Mouse (Mus musculus) forebrain, embryonic 11.5 days (tissue): ENCODE data around the gene Add3. TPM values are rescaled to one million over a fixed set of nuclear protein-coding genes. Genes with fewer than 3 reads are reported as not detected.
A peak's percentile ranks its signal among the peaks of the same experiment; 100 is the strongest.

ENCODE experiments used
- ATAC-seq: fragments of 200-750 bp; cut with Nextera tagmentation; replicated peaks from 2 replicates; pipeline ENCODE4 v1.8.0; 2017; ENCODE audit warnings: moderate TSS enrichment; ENCODE audit not compliant: low FRiP score
- DNase-seq: peaks from one replicate; pipeline ENCODE4 v3.0.0-alpha.2; 2017; ENCODE audit warnings: low spot score
- H3K27ac ChIP-seq: fragments of 300-500 bp; sonication (generic); 2 replicates; pipeline ENCODE4 v1.5.1; 2014; ENCODE audit warnings: low read depth, low read length
- H3K27me3 ChIP-seq: fragments of 300-500 bp; sonication (generic); 2 replicates; pipeline ENCODE4 v1.6.1; 2014; ENCODE audit warnings: mild to moderate bottlenecking, low read length, mixed read lengths; ENCODE audit not compliant: control insufficient read depth, insufficient read depth
- H3K36me3 ChIP-seq: fragments of 300-500 bp; sonication (generic); 2 replicates; pipeline ENCODE4 v1.6.1; 2014; ENCODE audit warnings: mild to moderate bottlenecking, low read length, moderate library complexity, mixed read lengths; ENCODE audit not compliant: control insufficient read depth, insufficient read depth
- H3K4me1 ChIP-seq: fragments of 300-500 bp; sonication (generic); replicated peaks from 2 replicates; pipeline ENCODE4 v1.6.1; 2014; ENCODE audit warnings: low read length, mixed read lengths; ENCODE audit not compliant: control insufficient read depth, insufficient read depth
- H3K4me2 ChIP-seq: fragments of 300-500 bp; sonication (generic); 2 replicates; pipeline ENCODE4 v1.6.1; 2014; ENCODE audit warnings: low read depth, mild to moderate bottlenecking, low read length, moderate library complexity, mixed read lengths; ENCODE audit not compliant: severe bottlenecking
- H3K4me3 ChIP-seq: fragments of 300-500 bp; sonication (generic); 2 replicates; pipeline ENCODE4 v1.5.1; 2014; ENCODE audit warnings: low read depth, low read length
- H3K9ac ChIP-seq: fragments of 300-500 bp; sonication (generic); 2 replicates; pipeline ENCODE4 v1.6.1; 2014; ENCODE audit warnings: low read length
- H3K9me3 ChIP-seq: fragments of 300-500 bp; sonication (generic); 2 replicates; pipeline ENCODE4 v1.6.1; 2016; ENCODE audit warnings: low read length, mixed read lengths; ENCODE audit not compliant: control insufficient read depth
- WGBS: fragments of 180-500 bp; shearing (Covaris S2); extraction: QIAGEN DNeasy Blood & Tissue Kit; methylation state at CpG from one replicate; pipeline ENCODE4 v1.1.7; 2014; 5-methylcytosine and 5-hydroxymethylcytosine counted together
- polyA plus RNA-seq: library from polyadenylated mRNA; unstranded; fragments of >200 nt; fragmentation: Nextera tagmentation; extraction: Ambion mirVana; gene quantifications from 2 replicates; pipeline ENCODE4 v1.2.1, GENCODE M21; 2014

The Add3 gene
- polyA plus RNA-seq, 1 experiment from 2014 or later, result 61.5 TPM

GRCm38 (mm10) chr19:53127320-53128291 lies 12.6 kb upstream of the Add3 start:
- no peaks in the 10 kb centered on the region for H3K4me1 ChIP-seq
- no peak overlapping the region for H3K9ac ChIP-seq
- DNase-seq, result no peak
- H3K27me3 ChIP-seq, result no peaks in the 10 kb centered on the region
- H3K36me3 ChIP-seq, result no peaks in the 10 kb centered on the region
- H3K9me3 ChIP-seq, result no peaks in the 10 kb centered on the region
- H3K4me2 ChIP-seq, result no peak overlapping the region
- 69% methylated on average over 18 of the region's 18 CpGs for whole genome bisulfite sequencing
- H3K4me3 ChIP-seq, result no peak overlapping the region
- no peak for ATAC-seq
- H3K27ac ChIP-seq, result no peak overlapping the region

- Histone ChIP-seq H3K4me3 (no peak overlapping the region), H3K9ac (no peak overlapping the region), H3K36me3 (no peaks in the 10 kb centered on the region), H3K4me2 (no peak overlapping the region), H3K27ac (no peak overlapping the region), H3K4me1 (no peaks in the 10 kb centered on the region), H3K27me3 (no peaks in the 10 kb centered on the region), H3K9me3 (no peaks in the 10 kb centered on the region)
- ATAC-seq (no peak), DNase-seq (no peak)
- WGBS, result 68% methylated on average over 13 of the region's 13 CpGs
Measured at GRCm38 (mm10) chr19:53128494-53129337, 11.5 kb upstream of the Add3 start.

DNA sequence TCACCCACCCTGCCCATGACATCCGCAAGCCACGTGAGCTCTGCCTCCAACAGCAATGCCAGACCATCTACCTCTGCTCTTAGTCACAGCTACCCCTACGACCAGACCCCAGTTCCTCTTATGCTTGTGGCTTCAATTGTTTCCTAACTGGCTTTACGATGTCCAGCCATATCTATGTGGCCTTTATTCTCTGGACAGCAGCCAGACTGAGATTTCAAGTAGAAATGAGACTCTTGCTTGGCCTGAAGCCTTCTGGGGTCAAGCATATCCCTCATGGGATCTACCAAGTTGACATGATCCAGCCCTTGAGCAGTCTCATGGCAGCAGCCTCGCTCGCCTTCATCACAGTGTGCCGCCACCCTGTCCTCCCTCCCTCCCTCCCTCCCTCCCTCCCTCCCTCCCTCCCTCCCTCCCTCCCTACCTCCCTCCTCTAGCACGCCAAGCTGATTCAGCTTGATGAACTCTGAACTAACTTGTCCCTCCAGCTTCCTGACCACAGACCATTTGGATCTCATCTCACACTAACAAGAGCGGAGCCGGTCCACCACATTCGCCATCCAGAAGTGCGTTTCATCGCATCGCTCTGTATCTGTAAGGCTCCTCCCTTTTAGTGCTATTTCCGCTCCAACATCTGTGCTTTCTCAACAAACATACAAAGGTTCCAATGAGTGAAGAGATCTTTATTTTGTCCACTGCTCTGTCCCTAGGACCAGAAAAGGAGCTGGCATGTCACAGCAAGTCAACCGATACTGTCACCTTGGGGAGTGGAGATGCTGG lies 9.7 kb upstream of the Add3 start:
- no peak for ATAC-seq
- Histone ChIP-seq H3K4me1 (no peaks in the 10 kb centered on the region), H3K27me3 (no peaks in the 10 kb centered on the region), H3K36me3 (no peaks in the 10 kb centered on the region), H3K4me3 (no peak overlapping the region), H3K9me3 (no peaks in the 10 kb centered on the region), H3K27ac (no peak overlapping the region), H3K9ac (no peak overlapping the region), H3K4me2 (no peak overlapping the region)
- no peak for DNase-seq
- 91% methylated on average over 16 of the region's 16 CpGs for WGBS

DNA sequence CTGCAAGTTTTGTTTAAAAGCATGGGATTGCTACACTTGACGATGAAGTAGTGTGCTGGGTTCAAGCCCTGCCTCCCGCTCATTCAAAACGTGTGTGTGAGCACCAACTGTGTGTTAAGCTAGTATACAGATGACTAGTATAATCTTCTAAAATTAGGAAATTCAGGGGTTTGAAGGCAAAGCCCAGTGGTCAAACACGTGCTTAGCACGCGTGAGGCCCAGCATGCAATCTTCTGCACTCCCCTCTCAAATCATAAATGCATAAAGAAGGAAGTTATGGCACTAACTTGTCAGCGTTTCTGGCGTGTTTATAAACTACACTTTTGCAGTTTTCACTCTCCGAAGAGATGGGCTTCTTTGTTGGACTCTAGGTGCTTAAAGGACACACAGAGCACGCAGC lies 7.8 kb upstream of the Add3 start:
- peaks cover 4% of the 10 kb centered on the region; the same call in 1 of the 2 replicates for H3K4me1 ChIP-seq
- 89% methylated on average over 10 of the region's 10 CpGs for WGBS
- H3K27ac ChIP-seq, result no peak overlapping the region
- no peak overlapping the region for H3K4me3 ChIP-seq
- H3K9me3 ChIP-seq, result no peaks in the 10 kb centered on the region
- H3K36me3 ChIP-seq, result no peaks in the 10 kb centered on the region
- H3K4me2 ChIP-seq, result no peak overlapping the region
- ATAC-seq (no peak), DNase-seq (no peak)
- no peaks in the 10 kb centered on the region for H3K27me3 ChIP-seq
- no peak overlapping the region for H3K9ac ChIP-seq

DNA sequence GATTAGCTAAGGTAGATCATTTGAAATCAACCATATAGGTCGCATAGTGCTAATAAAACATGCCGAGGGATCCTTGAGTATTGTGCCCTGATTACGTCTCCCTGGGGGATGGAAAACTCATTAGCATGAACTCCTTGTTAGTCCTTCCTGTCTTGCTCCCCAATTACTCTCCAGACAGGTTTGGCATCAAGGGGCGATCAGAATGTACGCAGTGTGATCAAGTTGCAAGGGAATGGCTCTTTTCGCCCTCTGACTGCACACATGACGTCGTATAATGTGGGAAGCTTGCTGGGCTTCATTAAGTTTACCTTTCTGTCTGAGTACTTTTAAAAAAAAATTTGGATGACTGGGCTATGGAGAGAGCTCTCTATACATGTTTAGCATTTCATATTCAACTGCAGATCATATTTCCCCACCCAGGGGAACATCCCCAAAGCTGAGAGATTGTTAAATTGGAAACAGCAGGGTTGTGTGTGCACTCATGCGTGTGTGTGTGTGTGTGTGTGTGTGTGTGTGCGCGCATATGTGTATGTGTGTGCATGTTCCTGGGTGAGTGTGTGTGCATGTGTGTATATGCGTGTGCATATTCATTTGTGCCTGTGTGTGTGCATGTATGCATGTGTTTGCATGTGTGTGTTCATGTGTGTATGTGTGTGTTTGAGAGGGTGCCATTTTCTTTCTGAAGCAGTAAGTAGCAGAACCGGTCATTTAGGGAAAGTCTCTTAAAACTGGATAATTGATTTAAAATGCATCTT lies 3.7 kb upstream of the Add3 start:
- 0 out of 2 replicates have a peak, but pooled peaks have one; percentile 15 for ATAC-seq
- WGBS, result 66% methylated on average over 13 of the region's 13 CpGs
- Histone ChIP-seq H3K4me3 (no peak overlapping the region), H3K27ac (no peak overlapping the region), H3K36me3 (no peaks in the 10 kb centered on the region), H3K9me3 (no peaks in the 10 kb centered on the region), H3K27me3 (peaks cover 11% of the 10 kb centered on the region; the same call in 1 of the 2 replicates), H3K9ac (no peak overlapping the region), H3K4me2 (no peak overlapping the region), H3K4me1 (peaks cover 8% of the 10 kb centered on the region; the same call in 1 of the 2 replicates)
- no peak for DNase-seq

DNA sequence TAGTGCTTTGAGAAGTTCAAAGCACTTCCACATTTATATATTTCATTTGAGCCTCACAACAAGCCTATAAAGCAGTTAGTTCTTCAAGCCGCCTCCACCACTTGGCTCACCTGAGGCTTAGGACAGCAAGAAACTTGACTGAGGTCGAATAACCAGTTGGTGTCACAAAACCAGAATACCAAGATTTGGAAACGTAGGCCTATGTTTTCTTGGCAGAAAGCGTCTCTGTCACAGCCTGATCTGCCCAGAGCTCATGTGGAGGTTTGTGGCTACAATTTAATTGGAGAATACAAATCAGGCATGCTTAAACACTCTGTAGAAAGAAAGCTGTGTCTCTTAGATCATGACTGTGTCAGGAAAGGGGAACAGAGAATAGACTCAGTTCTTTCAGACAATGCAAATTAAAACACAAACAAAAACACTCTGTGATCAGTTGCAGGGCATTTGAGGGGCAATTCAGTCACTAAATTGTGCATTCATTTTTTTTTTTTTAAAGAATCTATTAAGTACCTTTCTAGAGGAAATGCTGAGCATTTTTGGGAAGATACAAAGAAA lies 3.0 kb upstream of the Add3 start:
- peaks cover 11% of the 10 kb centered on the region; the same call in 1 of the 2 replicates for H3K27me3 ChIP-seq
- no peaks in the 10 kb centered on the region for H3K9me3 ChIP-seq
- no peak for ATAC-seq
- DNase-seq, result no peak
- H3K4me2 ChIP-seq, result no peak overlapping the region
- no peak overlapping the region for H3K9ac ChIP-seq
- no peak overlapping the region for H3K4me3 ChIP-seq
- H3K4me1 ChIP-seq, result peaks cover 8% of the 10 kb centered on the region; the same call in 1 of the 2 replicates
- 49% methylated on average over 4 of the region's 4 CpGs for WGBS
- H3K27ac ChIP-seq, result no peak overlapping the region
- no peaks in the 10 kb centered on the region for H3K36me3 ChIP-seq

DNA sequence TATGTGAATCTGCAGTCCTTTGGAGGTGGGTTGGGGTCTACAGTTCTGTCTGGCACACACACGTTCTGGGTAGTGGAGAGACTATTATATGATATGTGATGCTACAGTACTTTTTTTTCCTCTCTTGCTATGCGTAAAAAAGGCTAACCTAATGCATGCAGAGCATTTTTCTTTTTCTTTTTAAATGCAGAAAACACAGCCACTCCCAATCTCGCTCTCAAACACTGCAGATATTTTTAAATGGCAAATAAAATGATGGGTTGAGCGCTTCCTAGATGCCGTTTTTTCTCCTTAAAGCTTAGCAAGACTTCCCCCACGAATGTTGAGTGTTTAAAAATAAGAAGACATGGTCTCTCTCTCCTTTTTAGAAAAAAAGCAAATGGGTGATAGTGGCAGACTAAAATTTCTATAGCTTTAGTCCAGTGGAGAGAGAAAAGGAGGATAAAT lies 584 bp downstream of the Add3 start:
- Histone ChIP-seq H3K27me3 (peaks cover 11% of the 10 kb centered on the region; the same call in 1 of the 2 replicates), H3K9me3 (no peaks in the 10 kb centered on the region), H3K4me1 (peaks cover 8% of the 10 kb centered on the region; the same call in 1 of the 2 replicates), H3K9ac (peak overlapping the region; percentile 43; the same call in 1 of the 2 replicates), H3K36me3 (no peaks in the 10 kb centered on the region), H3K4me3 (peak overlapping the region; percentile 89), H3K27ac (no peak overlapping the region; the same call in 1 of the 2 replicates), H3K4me2 (peak overlapping the region; percentile 88)
- no peak for ATAC-seq
- no peak for DNase-seq
- WGBS, result 4% methylated on average over 6 of the region's 6 CpGs
